Comparison of ENCODE assay signal across 7 mouse cellular contexts in the genomic region with DNA sequence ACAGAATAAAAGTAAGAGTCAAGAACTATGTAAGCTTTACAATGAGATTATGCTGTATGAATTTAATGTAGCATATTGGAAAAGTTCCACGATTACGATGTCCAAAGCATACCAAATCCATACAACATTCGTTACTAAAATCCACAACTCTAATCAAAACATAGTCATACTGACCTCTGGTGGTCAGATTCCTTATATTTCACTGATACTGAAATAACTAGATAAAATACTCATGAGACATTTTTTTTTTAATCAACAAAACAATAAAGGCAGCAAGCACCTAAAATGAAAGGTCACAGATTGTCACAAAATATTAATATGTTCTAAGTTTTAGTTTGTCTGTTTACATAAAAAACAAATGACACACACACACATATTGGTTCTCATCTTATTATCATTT. TPM values are rescaled to one million over a fixed set of nuclear protein-coding genes. Genes with fewer than 3 reads are reported as not detected.
A peak's percentile ranks its signal among the peaks of the same experiment; 100 is the strongest.
DNase-seq lines count a peak whose midpoint lies in the region; ATAC-seq and TF ChIP-seq lines count a peak whose summit lies in the region.

No protein-coding gene starts in this region.

- H3K4me1 ChIP-seq in lung, postnatal 0 days (ENCODE audit: insufficient read depth, low read depth, low read length): peaks cover 4% of the 10 kb centered on the region; the same call in 1 of the 2 replicates

- no peak overlapping the region for H3K4me3 ChIP-seq in lung, postnatal 0 days (ENCODE audit: low read depth, low read length)

- H3K27me3 ChIP-seq in lung, postnatal 0 days (replicated peaks; ENCODE audit: insufficient read depth, low read length): no peaks in the 10 kb centered on the region

- ATAC-seq in lung, postnatal 0 days: no peak
- no peak for ATAC-seq in granulocyte monocyte progenitor cell, adult 5-6 weeks (replicated peaks; ENCODE audit: poor library complexity, severe bottlenecking)

- 10% methylated on average over 3 of the region's 3 CpGs for WGBS in lung, postnatal 0 days

- TF ChIP-seq CTCF in lung, postnatal 0 days (IDR thresholded peaks at IDR 0.05): peak; percentile 65

- no peak overlapping the region for H3K27ac ChIP-seq in lung, postnatal 0 days (ENCODE audit: low read length)

- H3K4me2 ChIP-seq in lung, postnatal 0 days (replicated peaks; ENCODE audit: low read depth, low read length): no peak overlapping the region

- no peaks in the 10 kb centered on the region for H3K36me3 ChIP-seq in lung, postnatal 0 days (ENCODE audit: insufficient read depth, low read length)

- H3K9ac ChIP-seq in lung, postnatal 0 days (replicated peaks; ENCODE audit: low read depth): no peak overlapping the region

- TF ChIP-seq EP300 in lung, postnatal 0 days (IDR thresholded peaks at IDR 0.05): no peak; the same call in 1 of the 2 replicates

- H3K9me3 ChIP-seq in lung, postnatal 0 days (ENCODE audit: low read length): no peaks in the 10 kb centered on the region

- peak; percentile 61 for DNase-seq in left cerebral cortex, adult 11 months (ENCODE audit: low spot score)
- no peak for DNase-seq in left cerebral cortex, adult 18-20 months (ENCODE audit: low spot score in 2 of 2)
- peak; percentile 85 for DNase-seq in adipocyte (ENCODE audit: low spot score)
- DNase-seq in gonadal fat pad, adult 2 months (ENCODE audit: low read depth): peak; percentile 22
- DNase-seq in lung, postnatal 0 days (ENCODE audit: low spot score): peak; percentile 71
- DNase-seq in left cerebral cortex, adult 9 months (ENCODE audit: low spot score in 2 of 2): no peak

RNA-seq across cellular contexts. Expression of gene Ncapg, which starts 1.4 kb away (rescaled TPM):
- under 1 TPM; 0.23 to 0.30 TPM for total RNA-seq in left cerebral cortex, adult 18-20 months (2021)
- polyA plus RNA-seq in gonadal fat pad, adult 2 months (2012; rRNA removed): 0.28 and 0.29 TPM in 2 replicates
- polyA plus RNA-seq in lung, postnatal 0 days (2015; fragmentation: Nextera tagmentation; extraction: Ambion mirVana): 2.6 and 3.8 TPM in 2 replicates
- 48.1 and 51.3 TPM in 2 replicates for total RNA-seq in granulocyte monocyte progenitor cell, adult 5-6 weeks (2014; fragmentation: Nextera tagmentation)
- 80.9 and 94.9 TPM in 2 replicates for total RNA-seq in granulocyte monocyte progenitor cell, adult 5-6 weeks (2017)

RNA-seq across cellular contexts. Expression of gene Fam184b, which starts 28.9 kb away (rescaled TPM):
- 1 to 10 TPM; 7.3 to 7.6 TPM for total RNA-seq in left cerebral cortex, adult 18-20 months (2021)
- 2.0 and 3.3 TPM in 2 replicates for polyA plus RNA-seq in gonadal fat pad, adult 2 months (2012; rRNA removed)
- 0.04 TPM in 2 replicates for polyA plus RNA-seq in lung, postnatal 0 days (2015; fragmentation: Nextera tagmentation; extraction: Ambion mirVana)
- total RNA-seq in granulocyte monocyte progenitor cell, adult 5-6 weeks (2014; fragmentation: Nextera tagmentation): not detected in 2 replicates
- total RNA-seq in granulocyte monocyte progenitor cell, adult 5-6 weeks (2017): 0.43 TPM in 1 of 2 replicates, not detected in the other

Comparison
In these comparisons a context has a peak if more than half of its experiments do, and no peak if none do; other contexts are left out.
1. DNase-seq: peak in left cerebral cortex, adult 11 months (single experiment), adipocyte (single experiment), gonadal fat pad, adult 2 months (single experiment) and lung, postnatal 0 days (single experiment); none in left cerebral cortex, adult 18-20 months (0 of 2) and left cerebral cortex, adult 9 months (0 of 2).
2. RNA of gene Ncapg, which starts 1.4 kb away (total RNA-seq): 48.1 to 94.9 TPM in granulocyte monocyte progenitor cell, adult 5-6 weeks; 0.23 to 0.30 TPM in left cerebral cortex, adult 18-20 months; every median in the first group is over 10 times any median in the second.
3. RNA of gene Fam184b, which starts 28.9 kb away (total RNA-seq): 7.3 to 7.6 TPM in left cerebral cortex, adult 18-20 months; 0.43 TPM in granulocyte monocyte progenitor cell, adult 5-6 weeks; every median in the first group is over 4 times any median in the second.